Mouse (Mus musculus) gastrocnemius, adult 2 months (tissue): ENCODE measurements around the gene Arhgef12. TPM values are rescaled to one million over a fixed set of nuclear protein-coding genes. Genes with fewer than 3 reads are reported as not detected.

Source experiments
- DNase-seq: peaks from one replicate; pipeline ENCODE4 v3.0.0; 2022
- H3K27ac ChIP-seq: fragments of 200-600 bp; 2 replicates; pipeline ENCODE4 v1.8.1; 2022; ENCODE audit warnings: mild to moderate bottlenecking
- H3K4me3 ChIP-seq: fragments of 200-600 bp; 2 replicates; pipeline ENCODE4 v1.8.1; 2022; ENCODE audit warnings: mild to moderate bottlenecking, moderate library complexity
- CTCF ChIP-seq: fragments of 200-600 bp; IDR thresholded peaks from 2 replicates; pipeline ENCODE4 v1.8.1; 2022; ENCODE audit warnings: antibody characterized with exemption, mild to moderate bottlenecking, moderate library complexity
- intact Hi-C: fragments of 180-260 bp; cut with DNase I; formaldehyde crosslinking; loops from one replicate; pipeline ENCODE4 v1.15.1; 2025
- total RNA-seq, 2 experiments: library from RNA; stranded (reverse); gene quantifications; 2 replicates each; pipeline ENCODE4 v1.2.3; 2021

Gene Arhgef12
- total RNA-seq, 2 experiments from 2014 or later = 41.9 to 61.9 TPM

GRCm38 (mm10) chr9:43061545-43061944 is 45.5 kb downstream of the Arhgef12 start:
- intact Hi-C loops = no loop called here
- Histone ChIP-seq H3K4me3 (no peak overlapping the region), H3K27ac (peak overlapping the region; percentile 41)
- DNase-seq = peak; percentile 23
- TF ChIP-seq CTCF = no peak

DNA sequence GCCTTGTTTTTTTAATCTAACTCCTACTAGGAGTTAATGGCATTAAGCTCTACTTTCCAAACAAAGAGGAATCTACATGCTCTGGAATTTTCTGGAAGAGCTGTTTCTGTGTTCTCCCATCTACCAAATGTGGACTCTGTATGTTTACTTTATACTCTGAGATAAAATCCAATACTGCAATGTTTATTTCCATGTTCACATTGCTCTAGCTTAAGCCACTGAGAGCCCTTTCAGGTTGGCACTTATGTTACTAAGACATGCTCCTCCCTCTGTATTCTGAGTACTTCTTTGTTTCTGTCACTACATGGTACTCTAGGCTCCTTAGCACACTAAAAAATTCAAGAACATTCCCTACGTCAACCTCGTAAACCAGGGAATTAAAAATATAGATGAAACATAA is 56.6 kb downstream of the Arhgef12 start:
- H3K4me3 ChIP-seq = no peak overlapping the region
- TF ChIP-seq CTCF = no peak
- no peak overlapping the region for H3K27ac ChIP-seq
- intact Hi-C loops = no loop called here
- no peak for DNase-seq

GRCm38 (mm10) chr9:43044481-43044880 is 62.6 kb downstream of the Arhgef12 start:
- intact Hi-C loops = loop anchor here (10.0 kb wide), 1 partner anchor 50 kb away; no protein-coding TSS in a partner anchor
- H3K27ac ChIP-seq = peak overlapping the region; percentile 9

GRCm38 (mm10) chr9:43038466-43038865 is 68.6 kb downstream of the Arhgef12 start:
- H3K4me3 ChIP-seq = no peak overlapping the region
- intact Hi-C loops = no loop called here
- no peak for DNase-seq
- TF ChIP-seq CTCF = no peak
- no peak overlapping the region for H3K27ac ChIP-seq

More at GRCm38 (mm10) chr9:43044481-43044880, 62.6 kb downstream of the Arhgef12 start:
- no peak for TF ChIP-seq CTCF
- H3K4me3 ChIP-seq = no peak overlapping the region
- DNase-seq = no peak

- intact Hi-C loops = no loop called here
- TF ChIP-seq CTCF = no peak
- no peak for DNase-seq
- no peak overlapping the region for H3K27ac ChIP-seq
- no peak overlapping the region for H3K4me3 ChIP-seq
Observed at GRCm38 (mm10) chr9:43035208-43035607, 71.8 kb downstream of the Arhgef12 start.

DNA sequence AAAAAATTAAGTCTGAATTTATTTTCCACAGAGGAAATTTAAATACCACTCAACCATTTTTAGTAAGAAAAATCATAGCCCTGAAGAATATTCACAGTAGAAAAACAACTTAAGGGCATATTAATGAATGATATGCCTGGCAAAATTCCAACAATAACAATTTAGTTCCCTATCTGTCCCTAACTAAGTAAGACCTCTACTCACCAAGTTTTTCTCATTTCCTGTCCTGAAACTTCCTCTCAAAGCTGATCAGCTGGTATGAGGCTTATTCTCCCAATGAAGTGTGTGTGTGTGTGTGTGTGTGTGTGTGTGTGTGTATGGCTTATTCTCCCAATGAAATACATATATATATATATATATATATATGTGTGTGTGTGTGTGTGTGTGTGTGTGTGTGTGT is 72.8 kb downstream of the Arhgef12 start:
- DNase-seq = no peak
- intact Hi-C loops = no loop called here

DNA sequence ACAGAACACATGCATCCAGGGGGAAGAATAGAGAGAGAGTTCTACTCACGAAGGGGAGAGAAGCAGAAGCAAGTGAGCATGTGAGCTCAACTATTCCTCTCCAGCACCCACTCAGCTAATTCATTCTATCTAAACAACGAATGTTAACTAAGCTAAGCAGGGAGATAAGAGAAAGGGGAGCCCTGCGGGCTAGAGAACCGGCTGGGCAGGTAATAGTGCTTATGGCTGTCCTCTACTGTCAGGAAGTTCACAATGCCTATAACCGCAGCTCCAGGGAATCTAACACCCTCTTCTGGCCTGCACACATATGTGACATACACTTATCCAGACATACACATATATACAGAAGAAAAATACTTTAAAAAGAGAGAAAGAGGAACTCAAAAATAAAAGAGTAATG is 79.3 kb downstream of the Arhgef12 start:
- no peak for TF ChIP-seq CTCF
- H3K27ac ChIP-seq = no peak overlapping the region
- intact Hi-C loops = no loop called here
- DNase-seq = no peak
- H3K4me3 ChIP-seq = no peak overlapping the region

More for the DNA sequence above, 72.8 kb downstream of the Arhgef12 start:
- Histone ChIP-seq H3K27ac (no peak overlapping the region), H3K4me3 (no peak overlapping the region)
- no peak for TF ChIP-seq CTCF

DNA sequence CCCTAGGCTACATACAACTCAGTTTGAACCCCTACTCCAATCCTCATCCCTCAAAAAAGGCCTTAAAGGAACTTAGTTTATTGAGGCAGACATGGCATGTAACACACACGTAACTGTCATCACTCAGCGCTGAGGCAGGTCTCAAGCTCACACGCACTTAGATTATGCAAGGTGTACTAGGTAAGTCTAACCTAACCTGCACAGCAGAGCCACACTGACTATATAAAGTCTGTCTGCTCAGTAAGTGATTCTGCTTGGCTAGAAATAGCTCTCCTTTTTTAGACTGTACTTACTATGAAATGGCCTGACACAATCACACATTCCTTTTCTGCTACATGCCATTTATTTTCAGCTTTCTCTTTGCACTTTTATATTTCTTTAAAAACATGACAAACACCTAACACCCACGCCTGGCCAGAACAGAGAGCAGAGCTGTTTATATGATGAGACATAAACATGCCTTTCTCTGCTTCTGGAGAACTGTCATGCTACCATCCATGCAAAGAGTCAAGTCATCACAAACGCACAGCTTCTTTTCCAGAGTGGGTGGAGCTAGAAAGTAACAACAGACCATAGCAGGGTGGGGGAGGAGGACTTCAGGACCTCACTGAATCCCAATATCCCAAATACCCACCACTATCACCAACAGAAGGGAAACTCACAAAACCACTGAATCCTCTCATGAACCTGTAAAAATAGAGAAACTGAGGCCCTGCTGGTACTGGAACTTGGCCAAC is 85.4 kb downstream of the Arhgef12 start:
- DNase-seq = no peak
- no peak overlapping the region for H3K4me3 ChIP-seq
- intact Hi-C loops = no loop called here
- H3K27ac ChIP-seq = peak overlapping the region; percentile 63
- TF ChIP-seq CTCF = no peak

GRCm38 (mm10) chr9:43019656-43020055 is 87.4 kb downstream of the Arhgef12 start:
- no peak for DNase-seq
- TF ChIP-seq CTCF = no peak
- Histone ChIP-seq H3K27ac (no peak overlapping the region), H3K4me3 (no peak overlapping the region)
- intact Hi-C loops = no loop called here

DNA sequence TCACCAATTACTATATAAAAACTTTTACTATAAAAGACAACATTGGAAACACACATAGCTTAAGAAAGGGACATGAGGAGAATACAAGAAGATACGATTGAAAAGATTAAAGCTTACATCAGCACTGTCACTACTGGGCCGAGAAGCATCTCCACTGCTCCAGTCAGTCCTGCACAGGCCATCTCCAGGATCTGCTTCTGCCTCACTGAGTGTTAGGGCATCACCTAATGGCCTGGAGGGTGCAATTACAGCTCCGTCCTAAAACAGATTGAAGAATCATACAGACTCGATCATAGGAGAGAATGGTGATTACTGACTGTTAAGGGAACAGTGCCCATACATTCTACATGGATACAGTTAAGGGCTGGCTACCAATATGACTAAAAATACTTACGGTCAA is 91.3 kb downstream of the Arhgef12 start:
- DNase-seq = no peak
- intact Hi-C loops = no loop called here
- peak overlapping the region; percentile 44 for H3K27ac ChIP-seq
- no peak overlapping the region for H3K4me3 ChIP-seq
- TF ChIP-seq CTCF = peak; percentile 26; the same call in 1 of the 2 replicates

GRCm38 (mm10) chr9:43015366-43015765 is 91.7 kb downstream of the Arhgef12 start:
- H3K27ac ChIP-seq = peak overlapping the region; percentile 44
- TF ChIP-seq CTCF = no peak
- no peak overlapping the region for H3K4me3 ChIP-seq
- no peak for DNase-seq
- intact Hi-C loops = no loop called here

DNA sequence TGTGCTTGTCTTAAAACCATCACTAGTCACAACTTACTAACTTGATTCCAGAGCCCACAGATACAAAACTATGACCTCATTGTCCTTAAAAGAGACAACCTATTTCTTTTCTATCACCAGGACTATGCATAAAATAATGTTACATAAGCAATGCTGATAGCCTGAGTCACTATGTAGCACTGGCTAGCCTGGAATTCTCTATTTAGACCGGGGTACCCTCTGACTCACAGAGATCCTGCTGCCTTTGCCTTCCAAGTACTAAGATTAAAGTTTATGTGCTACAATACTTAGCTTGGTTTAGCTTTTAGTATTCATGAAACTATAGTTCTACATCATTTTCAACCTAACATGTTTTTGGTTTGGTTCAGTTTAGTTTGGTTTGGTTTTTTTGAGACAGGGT is 92.2 kb downstream of the Arhgef12 start:
- H3K27ac ChIP-seq = peak overlapping the region; percentile 38

GRCm38 (mm10) chr9:43012541-43012940 is 94.5 kb downstream of the Arhgef12 start:
- no peak overlapping the region for H3K4me3 ChIP-seq
- intact Hi-C loops = no loop called here
- no peak for DNase-seq
- no peak for TF ChIP-seq CTCF
- no peak overlapping the region for H3K27ac ChIP-seq

More for the DNA sequence above, 92.2 kb downstream of the Arhgef12 start:
- H3K4me3 ChIP-seq = no peak overlapping the region
- DNase-seq = no peak
- no peak for TF ChIP-seq CTCF
- intact Hi-C loops = no loop called here

GRCm38 (mm10) chr9:43011061-43011460 is 96.0 kb downstream of the Arhgef12 start:
- intact Hi-C loops = no loop called here
- TF ChIP-seq CTCF = no peak
- Histone ChIP-seq H3K4me3 (no peak overlapping the region), H3K27ac (no peak overlapping the region)
- DNase-seq = peak; percentile 46
